Mouse (Mus musculus): ENCODE measurements at regions not wholly inside any gene's neighbourhood (a gene's known extent, or its start where the extent isn't known, plus 50 kb on each side); places are given as distances from the start of the nearest gene placed in this dataset.

- H3K4me3 ChIP-seq (ENCODE audit: insufficient read depth in 1 of 2, low read depth in 1 of 2, low read length in 2 of 2, poor library complexity in 1 of 2, severe bottlenecking in 1 of 2) = no peak overlapping the region
- no peak overlapping the region for H3K27ac ChIP-seq (ENCODE audit: insufficient read depth, low read depth, low read length, poor library complexity, severe bottlenecking)
- H3K4me1 ChIP-seq (ENCODE audit: control insufficient read depth in 2 of 2, insufficient read depth in 2 of 2, low read length in 2 of 2, poor library complexity in 1 of 2) = no peaks in the 10 kb centered on the region
- no peak for DNase-seq (ENCODE audit: low read depth, low spot score)
- H3K36me3 ChIP-seq (ENCODE audit: control insufficient read depth, insufficient read depth, low read length, poor library complexity, severe bottlenecking) = no peaks in the 10 kb centered on the region
- no peaks in the 10 kb centered on the region for H3K9me3 ChIP-seq (ENCODE audit: control insufficient read depth, insufficient read depth, low read depth, low read length)
- no peak overlapping the region for H3K9ac ChIP-seq (ENCODE audit: insufficient read depth, low read depth, low read length, poor library complexity, severe bottlenecking)
- TF ChIP-seq ZC3H11A (IDR thresholded peaks at IDR 0.05; ENCODE audit: borderline replicate concordance, low read depth, low read length) (no peak), ZNF384 (IDR thresholded peaks at IDR 0.05; ENCODE audit: low read depth, low read length) (no peak), HCFC1 (IDR thresholded peaks at IDR 0.05; ENCODE audit: borderline replicate concordance, insufficient read depth, low read length) (no peak), CHD2 (IDR thresholded peaks at IDR 0.05; ENCODE audit: low read depth, low read length) (no peak), MAFK (IDR thresholded peaks at IDR 0.05; ENCODE audit: insufficient read depth, low read depth, low read length) (no peak)
- in situ Hi-C loops (cut with MboI; ENCODE audit: low sequenced_read_pairs in 2 of 2, unreplicated experiment in 2 of 2) = no loop called here
Measured at GRCm38 (mm10) chr8:128035672-128036071, 322.7 kb upstream of the Nrp1 start.

- no peak overlapping the region for H3K27ac ChIP-seq (ENCODE audit: insufficient read depth, low read depth, low read length, poor library complexity, severe bottlenecking)
- no peak overlapping the region for H3K9ac ChIP-seq (ENCODE audit: insufficient read depth, low read depth, low read length, poor library complexity, severe bottlenecking)
- no peak for TF ChIP-seq ZC3H11A (IDR thresholded peaks at IDR 0.05; ENCODE audit: borderline replicate concordance, low read depth, low read length)
- TF ChIP-seq ZNF384 (IDR thresholded peaks at IDR 0.05; ENCODE audit: low read depth, low read length) = no peak
- TF ChIP-seq MAFK (IDR thresholded peaks at IDR 0.05; ENCODE audit: insufficient read depth, low read depth, low read length) = no peak
- no peak for TF ChIP-seq HCFC1 (IDR thresholded peaks at IDR 0.05; ENCODE audit: borderline replicate concordance, insufficient read depth, low read length)
- no peaks in the 10 kb centered on the region for H3K9me3 ChIP-seq (ENCODE audit: control insufficient read depth, insufficient read depth, low read depth, low read length)
- in situ Hi-C loops (cut with MboI; ENCODE audit: low sequenced_read_pairs in 2 of 2, unreplicated experiment in 2 of 2) = no loop called here
- no peaks in the 10 kb centered on the region for H3K36me3 ChIP-seq (ENCODE audit: control insufficient read depth, insufficient read depth, low read length, poor library complexity, severe bottlenecking)
- peaks cover 2 to 8% of the 10 kb centered on the region in 2 experiments for H3K4me1 ChIP-seq (ENCODE audit: control insufficient read depth in 2 of 2, insufficient read depth in 2 of 2, low read length in 2 of 2, poor library complexity in 1 of 2)
- H3K4me3 ChIP-seq (ENCODE audit: insufficient read depth in 1 of 2, low read depth in 1 of 2, low read length in 2 of 2, poor library complexity in 1 of 2, severe bottlenecking in 1 of 2) = no peak overlapping the region
- no peak for DNase-seq (ENCODE audit: low read depth, low spot score)
Measured at GRCm38 (mm10) chr8:128039341-128040064, 318.9 kb upstream of the Nrp1 start.

GRCm38 (mm10) chr8:128042877-128043276, 315.5 kb upstream of the Nrp1 start:
- Histone ChIP-seq H3K36me3 (ENCODE audit: control insufficient read depth, insufficient read depth, low read length, poor library complexity, severe bottlenecking) (no peaks in the 10 kb centered on the region), H3K27ac (ENCODE audit: insufficient read depth, low read depth, low read length, poor library complexity, severe bottlenecking) (no peak overlapping the region), H3K9ac (ENCODE audit: insufficient read depth, low read depth, low read length, poor library complexity, severe bottlenecking) (no peak overlapping the region), H3K9me3 (ENCODE audit: control insufficient read depth, insufficient read depth, low read depth, low read length) (no peaks in the 10 kb centered on the region), H3K4me3 (ENCODE audit: insufficient read depth in 1 of 2, low read depth in 1 of 2, low read length in 2 of 2, poor library complexity in 1 of 2, severe bottlenecking in 1 of 2) (no peak overlapping the region), H3K4me1 (ENCODE audit: control insufficient read depth in 2 of 2, insufficient read depth in 2 of 2, low read length in 2 of 2, poor library complexity in 1 of 2) (peaks cover 2 to 8% of the 10 kb centered on the region in 2 experiments)
- in situ Hi-C loops (cut with MboI; ENCODE audit: low sequenced_read_pairs in 2 of 2, unreplicated experiment in 2 of 2) = no loop called here
- peak; percentile 44 for DNase-seq (ENCODE audit: low read depth, low spot score)
- TF ChIP-seq ZC3H11A (IDR thresholded peaks at IDR 0.05; ENCODE audit: borderline replicate concordance, low read depth, low read length) (no peak; the same call in 1 of the 2 replicates), CHD2 (IDR thresholded peaks at IDR 0.05; ENCODE audit: low read depth, low read length) (no peak), HCFC1 (IDR thresholded peaks at IDR 0.05; ENCODE audit: borderline replicate concordance, insufficient read depth, low read length) (no peak), MAFK (IDR thresholded peaks at IDR 0.05; ENCODE audit: insufficient read depth, low read depth, low read length) (no peak), ZNF384 (IDR thresholded peaks at IDR 0.05; ENCODE audit: low read depth, low read length) (no peak)

GRCm38 (mm10) chr8:128043392-128043791, 315.0 kb upstream of the Nrp1 start:
- peak; percentile 8 for DNase-seq (ENCODE audit: low read depth, low spot score)
- Histone ChIP-seq H3K4me1 (ENCODE audit: control insufficient read depth in 2 of 2, insufficient read depth in 2 of 2, low read length in 2 of 2, poor library complexity in 1 of 2) (peaks cover 2 to 8% of the 10 kb centered on the region in 2 experiments), H3K9ac (ENCODE audit: insufficient read depth, low read depth, low read length, poor library complexity, severe bottlenecking) (no peak overlapping the region), H3K36me3 (ENCODE audit: control insufficient read depth, insufficient read depth, low read length, poor library complexity, severe bottlenecking) (no peaks in the 10 kb centered on the region), H3K9me3 (ENCODE audit: control insufficient read depth, insufficient read depth, low read depth, low read length) (no peaks in the 10 kb centered on the region), H3K27ac (ENCODE audit: insufficient read depth, low read depth, low read length, poor library complexity, severe bottlenecking) (no peak overlapping the region), H3K4me3 (ENCODE audit: insufficient read depth in 1 of 2, low read depth in 1 of 2, low read length in 2 of 2, poor library complexity in 1 of 2, severe bottlenecking in 1 of 2) (no peak overlapping the region)
- TF ChIP-seq MAFK (IDR thresholded peaks at IDR 0.05; ENCODE audit: insufficient read depth, low read depth, low read length) (no peak), HCFC1 (IDR thresholded peaks at IDR 0.05; ENCODE audit: borderline replicate concordance, insufficient read depth, low read length) (no peak), ZC3H11A (IDR thresholded peaks at IDR 0.05; ENCODE audit: borderline replicate concordance, low read depth, low read length) (no peak), CHD2 (IDR thresholded peaks at IDR 0.05; ENCODE audit: low read depth, low read length) (no peak), ZNF384 (IDR thresholded peaks at IDR 0.05; ENCODE audit: low read depth, low read length) (no peak)
- in situ Hi-C loops (cut with MboI; ENCODE audit: low sequenced_read_pairs in 2 of 2, unreplicated experiment in 2 of 2) = no loop called here

Measured in ES-E14 (cell line).